Mouse (Mus musculus) stomach, postnatal 0 days (tissue): ENCODE measurements around the gene Dbt. TPM values are rescaled to one million over a fixed set of nuclear protein-coding genes. Genes with fewer than 3 reads are reported as not detected.
A peak's percentile ranks its signal among the peaks of the same experiment; 100 is the strongest.

Source experiments
- ATAC-seq: fragments of 200-750 bp; cut with Nextera tagmentation; 2 replicates; pipeline ENCODE4 v1.8.0; 2017; ENCODE audit not compliant: low FRiP score, low TSS enrichment
- DNase-seq: peaks from one replicate; pipeline ENCODE4 v3.0.0-alpha.2; 2016; ENCODE audit warnings: low spot score
- H3K27ac ChIP-seq: fragments of 300-500 bp; sonication (generic); replicated peaks from 2 replicates; pipeline ENCODE4 v1.5.1; 2014; ENCODE audit warnings: mild to moderate bottlenecking, control low read depth
- H3K27me3 ChIP-seq: fragments of 300-500 bp; sonication (generic); 2 replicates; pipeline ENCODE4 v1.6.1; 2014; ENCODE audit warnings: low read length; ENCODE audit not compliant: control insufficient read depth, insufficient read depth
- H3K36me3 ChIP-seq: fragments of 300-500 bp; sonication (generic); 2 replicates; pipeline ENCODE4 v1.6.1; 2014; ENCODE audit warnings: low read length, mixed read lengths; ENCODE audit not compliant: control insufficient read depth, insufficient read depth
- H3K4me1 ChIP-seq: fragments of 300-500 bp; sonication (generic); replicated peaks from 2 replicates; pipeline ENCODE4 v1.6.1; 2014; ENCODE audit warnings: antibody characterized with exemption; ENCODE audit not compliant: control insufficient read depth, insufficient read depth
- H3K4me2 ChIP-seq: fragments of 300-500 bp; sonication (generic); replicated peaks from 2 replicates; pipeline ENCODE4 v1.6.1; 2014; ENCODE audit warnings: low read depth, mild to moderate bottlenecking, control low read depth, moderate library complexity
- H3K4me3 ChIP-seq: fragments of 300-500 bp; sonication (generic); 2 replicates; pipeline ENCODE4 v1.5.1; 2014; ENCODE audit warnings: low read depth, low read length, control low read depth
- H3K9ac ChIP-seq: fragments of 300-500 bp; sonication (generic); 2 replicates; pipeline ENCODE4 v1.6.1; 2014; ENCODE audit warnings: mild to moderate bottlenecking, low read length, control low read depth, mixed read lengths
- H3K9me3 ChIP-seq: fragments of 300-500 bp; sonication (generic); 2 replicates; pipeline ENCODE4 v1.6.1; 2016; ENCODE audit warnings: low read length; ENCODE audit not compliant: control insufficient read depth
- CTCF ChIP-seq: IDR thresholded peaks from 2 replicates; pipeline ENCODE4 v1.5.1; 2016; ENCODE audit warnings: antibody characterized with exemption, low read depth, mild to moderate bottlenecking, moderate library complexity
- EP300 ChIP-seq: optimal IDR thresholded peaks from 2 replicates; pipeline ENCODE3; 2016; ENCODE audit warnings: antibody characterized with exemption
- WGBS: fragments of 180-500 bp; shearing (Covaris S2); extraction: QIAGEN DNeasy Blood & Tissue Kit; methylation state at CpG from one replicate; pipeline ENCODE4 v1.1.7; 2014; 5-methylcytosine and 5-hydroxymethylcytosine counted together
- polyA plus RNA-seq: library from polyadenylated mRNA; unstranded; fragments of >200 nt; fragmentation: Nextera tagmentation; extraction: Ambion mirVana; gene quantifications from 2 replicates; pipeline ENCODE4 v1.2.1, GENCODE M21; 2015

Dbt gene
- 11.1 and 14.3 TPM in 2 replicates for polyA plus RNA-seq

DNA sequence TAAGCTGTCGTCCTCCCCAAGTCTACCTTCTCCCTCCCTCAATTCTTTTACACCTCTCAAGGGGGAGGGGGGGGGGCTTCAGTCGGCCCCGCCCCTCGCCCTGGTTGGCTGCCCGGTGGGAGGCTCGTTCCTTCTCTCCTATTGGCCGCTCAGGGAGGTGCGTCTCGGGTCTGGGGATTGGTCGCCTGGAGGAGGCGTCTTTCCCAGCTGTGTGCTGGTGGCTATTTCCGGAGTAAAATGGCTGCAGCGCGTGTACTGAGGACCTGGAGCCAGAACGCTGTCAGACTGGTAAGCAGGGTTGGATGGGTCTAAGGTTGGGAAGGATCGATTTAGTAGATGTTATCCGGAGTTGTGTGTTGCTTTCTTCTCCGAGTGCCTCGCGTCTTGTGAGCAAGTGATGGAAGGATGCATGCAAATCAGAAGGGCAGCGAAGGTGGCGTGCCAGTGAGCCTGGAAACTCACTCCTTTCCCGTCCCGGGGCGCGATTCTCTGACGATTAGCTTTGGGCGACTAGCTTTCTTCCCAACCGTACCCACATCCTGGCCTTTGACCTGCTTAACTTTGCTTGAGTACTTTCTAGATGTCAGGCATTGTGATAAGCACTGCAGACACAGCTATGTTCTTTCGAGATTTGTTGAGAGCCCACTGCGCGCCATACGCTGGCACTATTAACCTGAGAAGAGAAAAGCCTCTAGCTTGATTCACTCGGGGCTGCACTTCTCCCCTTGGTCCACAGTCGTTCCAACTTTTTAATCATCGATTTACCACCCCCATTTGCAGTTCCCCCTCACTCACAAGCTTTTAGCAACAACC lies at the start of gene Dbt:
Dbt (plus strand) TSS at position 167 of the 813 bp plus-strand sequence.
- H3K36me3 ChIP-seq = no peaks in the 10 kb centered on the region
- ATAC-seq = peak; percentile 96
- 0 out of 2 replicates have a peak within 1 kb of the TSS, but pooled peaks have one; percentile 53 for H3K27ac ChIP-seq
- H3K4me2 ChIP-seq = peak within 1 kb of the TSS; percentile 73
- TF ChIP-seq EP300 (no peak), CTCF (peak; percentile 33; the same call in 1 of the 2 replicates)
- peaks cover 4% of the 10 kb centered on the region; the same call in 1 of the 2 replicates for H3K4me1 ChIP-seq
- peak within 1 kb of the TSS; percentile 66 for H3K4me3 ChIP-seq
- H3K9me3 ChIP-seq = no peaks in the 10 kb centered on the region
- peak; percentile 92 for DNase-seq
- no peaks in the 10 kb centered on the region for H3K27me3 ChIP-seq
- H3K9ac ChIP-seq = peak within 1 kb of the TSS; percentile 68
- 1% methylated on average over 36 of the region's 36 CpGs for whole genome bisulfite sequencing

DNA sequence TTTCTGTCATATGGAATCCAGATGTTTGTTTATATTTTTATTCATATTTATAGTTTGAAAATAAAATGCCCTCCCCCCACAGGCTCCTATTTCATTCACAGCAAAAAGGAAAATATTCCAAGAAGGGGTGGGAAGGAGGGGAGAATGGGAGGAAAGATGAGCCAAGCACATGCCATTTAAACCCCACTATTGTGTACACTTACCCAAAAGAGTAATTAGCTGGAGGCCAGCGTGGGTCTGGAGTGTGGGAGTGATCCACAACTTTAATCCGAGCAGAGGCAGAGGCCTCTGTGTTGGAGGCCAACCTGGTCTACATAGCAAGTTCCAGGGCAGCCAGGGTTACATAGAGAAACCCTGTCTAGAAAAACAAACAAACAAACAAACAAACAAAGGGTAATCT lies 48.6 kb upstream of the Dbt start:
- no peak overlapping the region for H3K27ac ChIP-seq
- WGBS = 36% methylated on average over 2 of the region's 2 CpGs
- no peaks in the 10 kb centered on the region for H3K4me1 ChIP-seq
- H3K9me3 ChIP-seq = no peaks in the 10 kb centered on the region
- H3K36me3 ChIP-seq = no peaks in the 10 kb centered on the region
- no peak overlapping the region for H3K9ac ChIP-seq
- no peak overlapping the region for H3K4me3 ChIP-seq
- H3K27me3 ChIP-seq = no peaks in the 10 kb centered on the region
- no peak for ATAC-seq
- DNase-seq = no peak
- H3K4me2 ChIP-seq = no peak overlapping the region
- TF ChIP-seq EP300 = no peak
- TF ChIP-seq CTCF = no peak

DNA sequence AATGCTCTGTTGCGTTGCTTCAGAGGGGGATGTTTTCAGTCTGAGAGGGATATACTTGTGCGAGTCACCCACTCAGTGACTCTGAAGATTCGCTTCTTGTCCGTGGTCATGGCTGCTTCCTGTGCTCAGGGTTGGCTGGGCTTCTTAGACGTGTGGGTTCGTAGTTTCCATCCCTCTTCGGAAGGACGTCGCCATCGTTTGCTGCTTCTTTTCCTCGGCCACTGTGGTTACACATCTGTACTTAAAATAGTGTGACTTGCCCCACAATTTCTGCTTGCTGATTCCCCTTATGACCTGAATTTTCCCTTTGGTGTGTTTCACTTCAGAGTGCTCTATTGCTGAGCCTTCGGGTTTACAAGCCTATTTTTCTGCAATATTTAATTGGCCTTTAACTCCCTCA lies 47.2 kb upstream of the Dbt start:
- DNase-seq (no peak), ATAC-seq (no peak)
- H3K4me3 ChIP-seq = no peak overlapping the region
- no peaks in the 10 kb centered on the region for H3K27me3 ChIP-seq
- H3K27ac ChIP-seq = no peak overlapping the region
- no peak overlapping the region for H3K9ac ChIP-seq
- TF ChIP-seq CTCF (no peak), EP300 (no peak)
- no peaks in the 10 kb centered on the region for H3K36me3 ChIP-seq
- 88% methylated on average over 12 of the region's 12 CpGs for WGBS
- H3K4me2 ChIP-seq = no peak overlapping the region
- H3K4me1 ChIP-seq = no peaks in the 10 kb centered on the region
- no peaks in the 10 kb centered on the region for H3K9me3 ChIP-seq

DNA sequence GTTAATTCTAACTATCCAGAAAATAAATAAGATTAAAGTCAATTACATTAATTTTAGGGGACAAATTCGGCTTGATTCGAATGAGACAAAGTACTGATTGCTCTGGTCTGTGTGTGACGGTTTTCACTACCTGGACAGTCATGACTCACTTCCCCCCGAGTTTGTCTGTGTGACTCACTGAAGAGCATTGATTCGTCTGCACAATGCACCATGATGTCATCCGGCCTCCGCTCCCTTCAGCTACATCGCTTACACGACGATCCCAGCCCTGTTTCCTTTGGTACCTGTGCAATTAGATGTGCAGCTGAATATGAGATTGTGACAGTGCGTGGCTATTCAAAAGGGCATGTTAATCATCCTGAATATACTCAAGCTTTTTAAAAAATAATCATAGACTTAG lies 38.3 kb upstream of the Dbt start:
- H3K27ac ChIP-seq = no peak overlapping the region
- no peaks in the 10 kb centered on the region for H3K36me3 ChIP-seq
- TF ChIP-seq CTCF (no peak), EP300 (no peak)
- H3K27me3 ChIP-seq = no peaks in the 10 kb centered on the region
- WGBS = 55% methylated on average over 11 of the region's 11 CpGs
- DNase-seq (no peak), ATAC-seq (no peak)
- no peak overlapping the region for H3K9ac ChIP-seq
- no peak overlapping the region for H3K4me2 ChIP-seq
- no peaks in the 10 kb centered on the region for H3K9me3 ChIP-seq
- H3K4me1 ChIP-seq = no peaks in the 10 kb centered on the region
- H3K4me3 ChIP-seq = no peak overlapping the region

DNA sequence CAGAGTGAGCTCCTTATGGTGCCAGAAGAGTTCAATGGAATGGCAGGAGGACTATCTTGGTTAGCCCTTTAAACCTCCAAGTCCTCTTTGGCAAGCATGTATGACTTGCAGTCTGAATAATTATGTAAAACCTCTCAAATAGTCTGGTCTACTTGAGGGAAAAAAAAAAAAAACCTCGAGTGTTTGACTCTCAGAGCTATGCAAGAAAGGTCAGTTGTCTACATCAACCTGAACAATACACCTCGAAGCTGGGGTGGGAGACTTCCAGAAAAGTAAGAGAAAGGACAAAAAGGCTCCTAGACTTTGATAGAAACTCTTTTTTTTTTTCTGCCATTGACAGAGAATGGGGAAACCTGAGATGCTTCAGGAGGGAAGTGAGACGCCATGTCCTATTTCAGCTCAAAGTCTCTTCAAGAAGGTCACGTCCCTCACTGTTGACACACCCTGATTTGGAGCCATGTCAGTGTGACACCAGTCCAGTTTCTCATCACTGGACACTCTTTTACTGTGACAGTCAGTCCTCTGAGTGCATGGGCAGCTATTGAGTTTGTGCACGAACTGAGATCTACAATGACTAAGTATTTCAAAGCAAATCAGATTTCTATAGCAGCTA lies 36.1 kb upstream of the Dbt start:
- no peaks in the 10 kb centered on the region for H3K36me3 ChIP-seq
- H3K4me3 ChIP-seq = no peak overlapping the region
- no peak for ATAC-seq
- H3K4me1 ChIP-seq = no peaks in the 10 kb centered on the region
- H3K27me3 ChIP-seq = no peaks in the 10 kb centered on the region
- WGBS = 51% methylated on average over 5 of the region's 5 CpGs
- H3K9ac ChIP-seq = no peak overlapping the region
- H3K9me3 ChIP-seq = no peaks in the 10 kb centered on the region
- DNase-seq = no peak
- H3K27ac ChIP-seq = no peak overlapping the region
- H3K4me2 ChIP-seq = no peak overlapping the region
- TF ChIP-seq CTCF (no peak), EP300 (no peak)

DNA sequence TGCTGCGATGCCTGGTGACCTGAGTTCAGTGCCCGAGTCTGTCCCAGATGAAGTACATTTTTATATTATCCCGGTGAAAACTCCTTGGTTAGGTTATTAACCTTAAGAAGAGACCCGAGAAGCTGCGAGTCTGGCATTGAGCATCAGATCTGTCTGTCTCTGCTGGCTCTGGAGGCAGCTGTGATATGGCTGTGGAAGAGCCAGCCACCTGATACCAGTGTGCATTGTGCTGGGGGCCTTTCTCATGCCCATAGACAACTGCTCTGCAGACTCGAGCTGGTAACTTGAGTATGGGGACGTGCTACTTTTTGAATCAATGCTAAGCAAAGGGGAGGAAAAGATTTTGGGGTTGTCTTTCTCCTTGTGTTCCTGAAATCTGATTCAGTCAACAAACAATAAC lies 35.5 kb upstream of the Dbt start:
- no peak overlapping the region for H3K4me3 ChIP-seq
- 82% methylated on average over 7 of the region's 7 CpGs for WGBS

More for the DNA sequence above, 35.5 kb upstream of the Dbt start:
- Histone ChIP-seq H3K4me1 (no peaks in the 10 kb centered on the region), H3K9ac (no peak overlapping the region), H3K36me3 (no peaks in the 10 kb centered on the region), H3K27ac (no peak overlapping the region), H3K27me3 (no peaks in the 10 kb centered on the region), H3K4me2 (no peak overlapping the region), H3K9me3 (no peaks in the 10 kb centered on the region)
- no peak for TF ChIP-seq EP300
- TF ChIP-seq CTCF = no peak
- DNase-seq = no peak
- no peak for ATAC-seq
